Mouse (Mus musculus): ENCODE measurements around the gene Catsperz. TPM values are rescaled to one million over a fixed set of nuclear protein-coding genes. Genes with fewer than 3 reads are reported as not detected.

Catsperz gene
- polyA plus RNA-seq, 1 experiment from 2014 or later: 2.0 TPM

DNA sequence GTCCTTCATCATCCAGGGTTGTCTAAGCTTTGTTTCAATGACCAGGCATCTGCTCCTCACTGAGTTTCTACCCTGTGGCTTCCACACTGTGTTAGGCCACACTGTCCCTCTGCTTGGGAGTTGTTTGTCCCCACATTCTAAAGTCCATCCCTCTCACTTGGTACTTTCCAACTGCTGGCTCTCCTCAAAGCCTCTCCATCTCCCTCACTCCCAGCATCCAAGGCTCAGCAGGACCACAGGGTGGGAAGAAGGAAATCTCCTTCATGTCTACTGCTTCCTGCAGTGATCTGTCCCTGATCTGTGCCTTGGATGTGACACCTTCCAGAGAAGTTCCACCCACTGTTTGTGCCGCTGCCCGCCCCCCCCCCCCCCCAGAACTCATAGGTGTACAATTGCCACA lies 5.8 kb upstream of the Catsperz start:
- Histone ChIP-seq H3K36me3 (no peaks in the 10 kb centered on the region), H3K27ac (no peak overlapping the region), H3K4me1 (peaks cover 22% of the 10 kb centered on the region), H3K4me2 (replicated peaks) (no peak overlapping the region), H3K9me3 (no peaks in the 10 kb centered on the region), H3K4me3 (no peak overlapping the region), H3K9ac (no peak overlapping the region), H3K27me3 (replicated peaks) (peaks cover 90% of the 10 kb centered on the region)
- ATAC-seq (ENCODE audit: low FRiP score, low read depth): no peak
- WGBS: 0% methylated on average over 2 of the region's 2 CpGs

DNA sequence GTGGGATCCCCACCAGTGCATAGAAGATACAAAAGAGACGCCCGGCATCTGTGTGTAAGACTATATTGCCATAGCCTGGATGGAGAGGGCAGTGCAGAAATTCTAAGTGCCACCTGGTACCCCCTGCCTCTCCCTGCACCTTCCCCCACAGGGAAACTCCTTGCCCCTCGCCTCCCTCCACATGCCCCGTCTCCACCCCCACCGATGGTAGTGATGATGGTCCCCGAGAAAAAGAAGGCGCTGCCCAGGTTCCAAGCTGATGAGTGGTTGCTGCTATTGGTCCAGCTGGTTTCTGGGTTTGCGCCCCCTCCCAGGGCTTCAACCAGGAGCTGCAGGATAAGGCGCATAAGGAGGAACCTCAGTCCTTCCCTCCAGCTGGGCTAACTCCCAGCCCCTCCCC lies 2.9 kb upstream of the Catsperz start:
- no peaks in the 10 kb centered on the region for H3K36me3 ChIP-seq
- peaks cover 10% of the 10 kb centered on the region for H3K4me1 ChIP-seq
- H3K27ac ChIP-seq: no peak overlapping the region
- H3K27me3 ChIP-seq (replicated peaks): peaks cover 90% of the 10 kb centered on the region
- no peak for ATAC-seq (ENCODE audit: low FRiP score, low read depth)
- no peak overlapping the region for H3K9ac ChIP-seq
- no peaks in the 10 kb centered on the region for H3K9me3 ChIP-seq
- no peak overlapping the region for H3K4me3 ChIP-seq
- no peak overlapping the region for H3K4me2 ChIP-seq (replicated peaks)
- 11% methylated on average over 9 of the region's 9 CpGs for WGBS

DNA sequence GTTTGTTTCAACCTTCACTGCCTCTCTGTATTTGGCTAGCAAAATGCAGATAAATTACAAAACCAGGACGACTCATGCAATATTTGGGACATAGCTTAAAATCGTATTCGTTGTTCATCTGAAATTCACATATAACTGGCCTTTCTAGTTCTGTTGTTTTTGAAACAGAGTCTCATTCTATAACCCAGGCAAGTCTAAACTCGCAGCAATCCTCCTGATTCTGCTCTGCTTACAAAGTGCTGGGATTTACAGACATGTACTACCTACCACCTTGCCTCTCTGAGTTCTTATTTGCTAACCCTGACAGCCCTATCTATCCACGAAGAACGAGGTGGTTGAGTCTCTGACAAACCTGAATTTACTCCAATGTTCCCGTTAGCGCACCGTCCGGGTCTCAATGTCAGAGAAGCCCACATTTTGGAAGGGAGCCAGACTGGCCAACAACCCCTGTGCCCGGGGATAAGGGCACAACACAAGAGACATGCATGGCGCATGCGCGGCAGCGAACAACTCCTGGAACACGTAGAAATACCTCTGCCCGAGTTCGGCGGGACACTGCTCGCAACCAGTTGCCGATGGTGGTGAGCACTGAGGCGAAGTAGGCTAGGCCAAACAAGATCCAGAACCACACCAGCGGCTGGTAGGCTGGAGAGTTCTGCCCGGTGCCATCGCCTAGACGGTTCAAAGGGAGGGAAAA lies 1.5 kb upstream of the Catsperz start:
- H3K4me2 ChIP-seq (replicated peaks): peak overlapping the region; percentile 44
- 0 out of 2 replicates have a peak overlapping the region, but pooled peaks have one; percentile 2 for H3K9ac ChIP-seq
- 10% methylated on average over 26 of the region's 26 CpGs for WGBS
- peak overlapping the region; percentile 13; the same call in 1 of the 2 replicates for H3K4me3 ChIP-seq
- H3K9me3 ChIP-seq: no peaks in the 10 kb centered on the region
- no peak for ATAC-seq (ENCODE audit: low FRiP score, low read depth)
- peaks cover 84% of the 10 kb centered on the region for H3K27me3 ChIP-seq (replicated peaks)
- peaks cover 16% of the 10 kb centered on the region for H3K4me1 ChIP-seq
- no peaks in the 10 kb centered on the region for H3K36me3 ChIP-seq
- no peak overlapping the region for H3K27ac ChIP-seq

DNA sequence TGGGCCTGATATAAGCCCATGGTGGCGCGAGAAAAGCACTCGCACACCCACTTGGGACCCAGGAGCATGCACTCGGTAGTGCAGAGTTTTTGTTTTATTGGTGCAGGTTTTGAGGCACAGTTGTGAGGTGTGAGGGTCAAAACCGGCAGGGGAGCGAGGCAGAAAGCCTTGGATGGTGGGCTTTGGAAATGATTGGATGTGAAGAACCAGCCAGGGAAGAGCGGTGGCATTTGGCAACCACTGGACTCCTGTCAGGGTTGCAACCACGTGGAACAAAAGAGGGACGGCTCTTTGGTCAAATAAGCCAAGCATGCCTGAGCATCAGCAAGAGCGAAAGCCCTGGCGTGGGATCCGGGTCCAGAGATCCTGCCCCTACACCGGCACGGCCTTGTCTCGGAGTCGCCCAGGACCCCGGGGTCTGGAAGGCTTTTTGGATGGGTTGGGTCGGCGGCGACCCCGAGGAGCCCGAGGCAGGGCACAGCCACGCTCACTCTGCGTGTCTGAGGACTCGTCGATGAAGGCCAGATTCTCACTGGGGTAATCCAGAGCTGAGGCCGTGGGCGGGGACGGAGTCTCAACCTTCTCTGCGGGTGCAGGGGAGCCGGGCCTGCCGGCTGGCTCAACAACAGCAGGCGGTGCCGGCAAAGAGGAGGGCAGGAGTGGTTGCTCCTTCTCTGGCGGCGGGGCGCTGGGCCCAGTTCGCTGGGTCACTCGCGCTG lies 590 bp upstream of the Catsperz start:
- WGBS: 4% methylated on average over 40 of the region's 40 CpGs
- Histone ChIP-seq H3K9ac (no peak overlapping the region), H3K27me3 (replicated peaks) (peaks cover 74% of the 10 kb centered on the region), H3K9me3 (no peaks in the 10 kb centered on the region), H3K36me3 (no peaks in the 10 kb centered on the region), H3K4me2 (replicated peaks) (peak overlapping the region; percentile 36; the same call in 1 of the 2 replicates), H3K4me1 (peaks cover 15% of the 10 kb centered on the region), H3K27ac (no peak overlapping the region), H3K4me3 (no peak overlapping the region)
- no peak for ATAC-seq (ENCODE audit: low FRiP score, low read depth)

DNA sequence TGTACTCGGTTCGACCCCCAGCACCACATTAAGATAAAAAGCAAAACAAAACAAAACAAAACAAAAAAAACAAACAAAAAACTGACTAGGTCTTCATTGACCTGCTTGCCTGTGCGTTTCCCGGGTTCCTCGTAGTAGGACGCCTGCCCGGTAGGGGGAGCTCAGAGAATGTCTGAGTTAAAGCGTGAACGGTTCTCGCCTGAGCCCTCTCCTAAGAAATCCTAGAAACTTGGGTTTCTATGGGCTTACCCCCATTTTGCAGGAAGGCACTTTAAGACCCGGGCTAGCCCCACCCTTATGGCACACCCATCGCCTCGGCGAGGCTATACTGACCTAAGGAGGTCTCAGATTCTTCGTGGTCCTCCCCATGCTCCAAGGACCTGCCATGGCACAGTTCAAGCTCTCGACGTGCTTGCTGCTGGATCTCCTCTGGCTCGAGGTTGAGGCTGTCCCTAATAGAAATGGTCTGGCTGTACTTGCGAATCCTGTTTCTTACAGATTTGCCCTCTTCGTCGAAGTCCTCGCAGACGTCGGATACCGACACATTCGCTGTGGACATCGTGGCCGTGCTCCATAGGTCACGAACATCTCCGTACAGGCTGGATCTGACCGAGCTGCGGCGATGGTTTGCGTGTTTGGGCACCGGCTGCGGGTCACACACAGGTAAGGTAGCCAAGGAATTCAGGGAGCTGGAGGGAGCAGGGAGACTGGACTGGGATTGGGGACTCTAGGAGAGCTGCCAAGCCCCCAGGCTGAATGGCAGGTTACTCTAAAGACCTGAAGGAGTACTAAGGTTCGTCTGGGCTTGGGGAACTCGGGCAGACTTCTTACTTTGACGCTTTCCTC lies 496 bp downstream of the Catsperz start:
- Histone ChIP-seq H3K4me2 (replicated peaks) (peak overlapping the region; percentile 36), H3K27ac (no peak overlapping the region), H3K4me3 (no peak overlapping the region), H3K9ac (no peak overlapping the region), H3K9me3 (no peaks in the 10 kb centered on the region), H3K36me3 (no peaks in the 10 kb centered on the region), H3K27me3 (replicated peaks) (peaks cover 69% of the 10 kb centered on the region), H3K4me1 (peaks cover 26% of the 10 kb centered on the region)
- WGBS: 4% methylated on average over 39 of the region's 39 CpGs
- no peak for ATAC-seq (ENCODE audit: low FRiP score, low read depth)

DNA sequence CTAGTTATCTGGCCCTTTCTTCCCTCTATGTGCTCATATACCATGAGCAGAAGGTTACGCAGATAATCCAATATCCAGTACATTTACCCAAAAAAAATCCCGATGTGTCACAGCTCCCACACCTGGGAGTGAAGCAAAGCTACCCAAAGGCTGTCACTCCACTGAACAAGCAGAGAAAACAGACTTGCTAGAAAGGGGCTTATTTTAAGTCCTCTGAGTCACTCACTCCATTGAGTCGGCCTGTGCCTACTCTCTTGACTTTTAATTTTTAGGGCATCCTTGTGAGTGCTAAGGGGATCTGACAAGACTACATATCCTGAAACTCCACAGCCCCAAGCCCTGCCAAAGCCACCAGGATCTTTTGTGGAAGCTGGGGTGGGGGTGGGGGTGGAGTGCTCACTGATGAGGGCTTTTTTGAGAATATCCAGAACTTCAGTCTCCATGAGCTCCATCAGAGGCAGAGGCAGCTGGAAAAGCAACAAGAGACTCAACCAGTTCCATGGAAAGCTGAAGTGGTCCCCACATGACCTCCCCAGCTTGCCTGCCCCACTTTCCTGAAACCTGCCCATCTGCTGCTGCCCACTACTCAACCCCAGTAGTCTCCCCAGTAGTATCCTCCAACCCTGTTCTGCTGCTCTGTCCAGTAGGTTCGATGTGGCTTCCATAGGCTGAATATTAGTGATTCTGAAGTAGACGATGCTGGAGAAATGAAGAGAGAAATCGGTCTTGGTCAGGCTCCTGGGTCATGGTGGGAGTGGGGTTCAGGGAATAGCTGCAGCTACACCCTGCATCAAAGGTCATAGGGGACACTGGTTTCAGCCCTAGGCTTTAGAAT lies 2.1 kb downstream of the Catsperz start:
- Histone ChIP-seq H3K9ac (no peak overlapping the region), H3K36me3 (no peaks in the 10 kb centered on the region), H3K27ac (no peak overlapping the region), H3K4me1 (peaks cover 27% of the 10 kb centered on the region), H3K9me3 (no peaks in the 10 kb centered on the region), H3K4me2 (replicated peaks) (peak overlapping the region; percentile 96; the same call in 1 of the 2 replicates), H3K27me3 (replicated peaks) (peaks cover 57% of the 10 kb centered on the region), H3K4me3 (no peak overlapping the region)
- WGBS: 58% methylated on average over 6 of the region's 6 CpGs
- ATAC-seq (ENCODE audit: low FRiP score, low read depth): no peak

DNA sequence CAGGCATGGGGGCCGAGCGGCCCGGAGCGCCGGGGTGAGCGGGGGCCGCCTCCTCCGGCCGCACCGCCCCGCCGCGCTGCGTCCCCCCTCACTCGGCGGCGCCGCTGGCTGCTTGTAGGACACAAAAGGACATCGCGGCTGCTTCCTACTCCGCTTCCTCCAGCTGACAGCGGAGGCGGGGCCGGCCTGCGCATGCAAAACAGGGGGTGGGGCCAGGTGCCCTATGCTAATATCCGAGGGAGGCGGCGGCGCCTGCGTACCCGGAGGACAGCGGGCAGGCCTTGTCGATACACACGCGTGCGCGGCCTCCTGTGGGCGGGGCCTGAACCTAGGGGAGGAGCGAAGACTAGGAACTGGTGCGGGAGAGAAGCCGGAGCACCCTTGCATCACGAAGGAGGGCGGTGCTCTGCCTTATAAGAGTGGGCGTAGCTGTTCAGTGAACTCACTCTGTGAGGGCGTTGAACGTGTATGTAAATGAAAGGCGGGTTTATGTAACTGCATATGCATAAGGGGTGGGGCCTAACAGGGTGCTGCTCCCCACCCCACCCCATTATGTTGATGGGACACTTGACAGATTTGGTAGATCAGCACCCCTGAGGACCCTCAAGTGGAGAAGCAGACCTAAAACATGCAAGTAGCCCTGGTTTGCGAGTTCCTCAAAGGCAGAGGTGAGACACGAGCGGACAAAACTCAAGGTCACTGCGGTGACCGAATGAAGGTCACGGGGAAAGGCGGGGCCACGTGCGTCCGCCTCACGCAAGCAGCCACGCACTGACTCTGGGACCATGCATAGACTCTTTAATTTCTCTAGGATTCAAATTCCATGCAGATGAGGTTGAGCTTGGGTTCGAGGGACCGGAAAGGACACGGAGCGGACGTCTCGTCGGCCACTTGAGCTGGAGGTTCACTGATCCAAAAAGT lies 3.3 kb downstream of the Catsperz start, which contains the start of gene Esrra:
Esrra (minus strand) TSS at position 167 of the 921 bp plus-strand sequence.
- peak; percentile 93 for ATAC-seq (ENCODE audit: low FRiP score, low read depth)
- peaks cover 24% of the 10 kb centered on the region for H3K4me1 ChIP-seq
- WGBS: 1% methylated on average over 65 of the region's 66 CpGs
- H3K9me3 ChIP-seq: no peaks in the 10 kb centered on the region
- peaks cover 45% of the 10 kb centered on the region for H3K27me3 ChIP-seq (replicated peaks)
- peak within 1 kb of the TSS; percentile 91 for H3K9ac ChIP-seq
- no peaks in the 10 kb centered on the region for H3K36me3 ChIP-seq
- peak within 1 kb of the TSS; percentile 82 for H3K27ac ChIP-seq
- H3K4me2 ChIP-seq (replicated peaks): peak within 1 kb of the TSS; percentile 96
- peak within 1 kb of the TSS; percentile 91 for H3K4me3 ChIP-seq

DNA sequence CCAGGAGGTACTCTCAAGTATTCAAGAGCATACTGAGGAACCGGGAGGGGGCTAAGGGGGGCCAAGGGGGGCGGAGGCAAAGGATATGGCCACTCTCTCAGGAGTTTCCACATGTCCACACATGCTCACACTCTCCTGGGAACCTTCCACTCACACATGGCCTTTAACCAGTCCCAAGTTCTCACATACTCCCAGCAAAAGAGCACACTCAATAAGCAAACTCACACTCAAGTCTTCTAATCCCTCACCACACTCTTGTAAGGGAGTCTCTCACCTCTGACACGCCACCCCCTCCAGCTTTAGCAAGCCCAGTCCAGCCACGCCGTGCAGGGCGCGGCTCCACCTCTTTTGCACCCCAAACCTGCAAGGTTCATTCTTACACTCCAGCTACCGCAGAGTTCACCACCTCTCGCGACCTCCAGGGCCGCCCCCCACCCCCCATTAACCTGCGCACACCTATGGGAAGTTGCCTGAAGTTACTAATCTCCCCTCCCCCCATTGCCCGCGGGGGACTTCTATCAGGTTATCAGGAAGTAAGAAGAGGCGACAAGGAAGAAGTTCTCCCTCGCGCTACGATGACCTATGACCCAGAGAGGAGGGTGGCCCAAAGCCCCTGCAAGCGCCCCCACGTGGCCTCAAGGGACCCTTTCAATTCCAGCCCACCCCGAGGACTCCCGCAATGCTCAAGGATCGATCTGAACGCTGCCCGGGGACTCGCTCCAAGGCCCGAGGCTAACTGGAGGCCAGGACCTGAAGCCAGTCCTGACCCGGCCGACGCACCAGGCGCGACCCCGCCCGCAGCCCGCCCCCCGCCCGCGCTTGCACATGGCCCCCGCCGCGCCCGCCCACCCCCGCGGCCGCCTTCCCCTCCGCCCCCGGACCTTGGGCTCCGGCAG lies 4.2 kb downstream of the Catsperz start:
- Histone ChIP-seq H3K36me3 (no peaks in the 10 kb centered on the region), H3K27ac (peak overlapping the region; percentile 82), H3K4me2 (replicated peaks) (peak overlapping the region; percentile 96), H3K4me3 (peak overlapping the region; percentile 91), H3K9ac (peak overlapping the region; percentile 91), H3K4me1 (peaks cover 21% of the 10 kb centered on the region), H3K27me3 (replicated peaks) (peaks cover 36% of the 10 kb centered on the region), H3K9me3 (no peaks in the 10 kb centered on the region)
- ATAC-seq (ENCODE audit: low FRiP score, low read depth): peak; percentile 41
- WGBS: 2% methylated on average over 46 of the region's 48 CpGs

DNA sequence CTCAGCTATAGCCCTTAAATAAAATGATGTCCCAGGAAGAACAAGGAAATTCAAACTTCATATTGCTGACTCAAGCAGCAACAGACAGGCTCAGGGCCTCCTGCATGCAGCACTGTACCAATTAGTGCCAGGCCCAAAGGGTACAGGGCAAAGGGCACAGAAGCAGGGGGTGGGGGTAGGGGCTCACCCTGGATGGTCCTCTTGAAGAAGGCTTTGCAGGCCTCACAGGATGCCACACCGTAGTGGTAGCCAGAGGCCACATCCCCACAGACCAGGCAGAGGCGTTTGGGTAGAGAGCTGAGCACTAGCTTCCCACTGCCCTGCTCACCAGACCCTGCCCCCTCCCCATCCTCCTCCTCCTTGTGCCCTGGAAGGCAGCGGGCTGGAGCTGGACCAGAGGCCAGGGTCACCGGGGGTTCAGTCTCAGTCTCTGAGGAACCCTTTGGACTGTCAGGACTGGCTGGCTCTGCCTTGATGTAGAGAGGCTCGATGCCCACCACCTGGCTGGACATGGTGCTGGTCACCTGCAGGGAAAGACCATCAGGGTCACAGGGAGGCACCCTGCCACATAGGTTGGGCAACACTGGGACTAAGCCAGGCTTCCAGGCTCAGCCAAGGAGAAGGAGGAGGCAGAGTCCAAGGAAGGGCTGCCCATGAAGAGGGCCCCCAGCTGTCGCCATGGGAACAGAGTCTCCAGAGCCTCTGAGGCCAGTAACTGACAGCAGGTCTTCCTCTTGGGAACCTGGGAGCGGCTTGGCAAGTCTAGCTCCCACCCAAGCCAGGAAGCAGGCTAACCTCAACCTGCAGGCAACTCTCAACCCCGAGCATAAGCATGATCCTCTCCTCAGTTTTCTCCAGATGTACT lies 5.1 kb downstream of the Catsperz start:
- Histone ChIP-seq H3K4me3 (peak overlapping the region; percentile 91), H3K9me3 (no peaks in the 10 kb centered on the region), H3K4me1 (peaks cover 21% of the 10 kb centered on the region), H3K36me3 (no peaks in the 10 kb centered on the region), H3K27me3 (replicated peaks) (peaks cover 27% of the 10 kb centered on the region), H3K27ac (no peak overlapping the region), H3K9ac (peak overlapping the region; percentile 91), H3K4me2 (replicated peaks) (peak overlapping the region; percentile 96)
- ATAC-seq (ENCODE audit: low FRiP score, low read depth): no peak
- WGBS: 44% methylated on average over 8 of the region's 8 CpGs

Data from neural tube, embryonic 12.5 days (tissue).